In genomic region chr5:111519500-111520041, GRCm38 (mm10) we compare ENCODE assay signal across 9 mouse cellular contexts.
DNase-seq lines count a peak whose midpoint lies in the region; ATAC-seq lines count a peak whose summit lies in the region.
"Had no signal": no experiment of that assay in that cellular context is flagged by ENCODE, and none has a peak within 500 bp of the region (broad histone marks: within the 10 kb centered on the region; RNA-seq: fewer than 3 reads in every experiment).

No protein-coding gene starts in this region.

- 25% methylated on average over 7 of the region's 7 CpGs for WGBS in limb, embryonic 12.5 days
- 23% methylated on average over 7 of the region's 7 CpGs for WGBS in limb, embryonic 10.5 days
- WGBS in forebrain, embryonic 13.5 days, result 1% methylated on average over 7 of the region's 7 CpGs
- WGBS in hindbrain, embryonic 16.5 days, result 7% methylated on average over 7 of the region's 7 CpGs
- WGBS in neural tube, embryonic 13.5 days, result 2% methylated on average over 7 of the region's 7 CpGs

- H3K4me2 ChIP-seq in limb, embryonic 12.5 days, result no peak overlapping the region
- H3K4me2 ChIP-seq in forebrain, embryonic 13.5 days, result peak overlapping the region; percentile 15
- H3K4me2 ChIP-seq in hindbrain, embryonic 16.5 days (ENCODE audit: low read length), result no peak overlapping the region
- H3K4me2 ChIP-seq in neural tube, embryonic 13.5 days, result no peak overlapping the region
- H3K4me2 ChIP-seq: lung, embryonic 15.5 days had no signal

- H3K4me3 ChIP-seq in limb, embryonic 12.5 days (replicated peaks), result no peak overlapping the region
- no peak overlapping the region for H3K4me3 ChIP-seq in limb, embryonic 10.5 days
- no peak overlapping the region for H3K4me3 ChIP-seq in forebrain, embryonic 13.5 days
- no peak overlapping the region for H3K4me3 ChIP-seq in hindbrain, embryonic 16.5 days (ENCODE audit: low read length)
- H3K4me3 ChIP-seq in neural tube, embryonic 13.5 days, result no peak overlapping the region
- H3K4me3 ChIP-seq: lung, embryonic 15.5 days had no signal

- no peaks in the 10 kb centered on the region for H3K9me3 ChIP-seq in limb, embryonic 12.5 days
- no peaks in the 10 kb centered on the region for H3K9me3 ChIP-seq in limb, embryonic 10.5 days (replicated peaks)
- H3K9me3 ChIP-seq in forebrain, embryonic 13.5 days (replicated peaks), result no peaks in the 10 kb centered on the region
- no peaks in the 10 kb centered on the region for H3K9me3 ChIP-seq in hindbrain, embryonic 16.5 days (ENCODE audit: control insufficient read depth, low read length)
- H3K9me3 ChIP-seq in neural tube, embryonic 13.5 days, result no peaks in the 10 kb centered on the region
- H3K9me3 ChIP-seq: lung, embryonic 15.5 days had no signal

- no peak for DNase-seq in limb, embryonic 10.5 days (ENCODE audit: low spot score)
- no peak for DNase-seq in layer of hippocampus, postnatal 14 days (ENCODE audit: low spot score in 2 of 2)
- no peak for DNase-seq in thymus, postnatal 25 days
- no peak for DNase-seq in cerebellum, adult 11 months

- peaks cover 19% of the 10 kb centered on the region for H3K4me1 ChIP-seq in limb, embryonic 12.5 days (replicated peaks)
- H3K4me1 ChIP-seq in limb, embryonic 10.5 days, result peaks cover 29% of the 10 kb centered on the region
- H3K4me1 ChIP-seq in forebrain, embryonic 13.5 days, result peaks cover 38% of the 10 kb centered on the region
- peaks cover 16% of the 10 kb centered on the region for H3K4me1 ChIP-seq in hindbrain, embryonic 16.5 days (ENCODE audit: control insufficient read depth, insufficient read depth, low read depth, low read length)
- H3K4me1 ChIP-seq in neural tube, embryonic 13.5 days (replicated peaks), result peaks cover 36% of the 10 kb centered on the region

- H3K27me3 ChIP-seq in limb, embryonic 12.5 days, result no peaks in the 10 kb centered on the region
- H3K27me3 ChIP-seq in limb, embryonic 10.5 days (ENCODE audit: low read depth, poor library complexity, severe bottlenecking), result peaks cover 18% of the 10 kb centered on the region; the same call in 1 of the 2 replicates
- no peaks in the 10 kb centered on the region for H3K27me3 ChIP-seq in forebrain, embryonic 13.5 days
- no peaks in the 10 kb centered on the region for H3K27me3 ChIP-seq in hindbrain, embryonic 16.5 days (replicated peaks; ENCODE audit: control insufficient read depth, insufficient read depth, low read length)
- peaks cover 11% of the 10 kb centered on the region for H3K27me3 ChIP-seq in neural tube, embryonic 13.5 days
- H3K27me3 ChIP-seq: lung, embryonic 15.5 days had no signal

- no peaks in the 10 kb centered on the region for H3K36me3 ChIP-seq in limb, embryonic 12.5 days
- H3K36me3 ChIP-seq in limb, embryonic 10.5 days, result no peaks in the 10 kb centered on the region
- no peaks in the 10 kb centered on the region for H3K36me3 ChIP-seq in forebrain, embryonic 13.5 days (ENCODE audit: poor library complexity, severe bottlenecking)
- H3K36me3 ChIP-seq in hindbrain, embryonic 16.5 days (ENCODE audit: control insufficient read depth, insufficient read depth, low read length), result no peaks in the 10 kb centered on the region
- H3K36me3 ChIP-seq in neural tube, embryonic 13.5 days, result no peaks in the 10 kb centered on the region
- H3K36me3 ChIP-seq: lung, embryonic 15.5 days had no signal

- no peak for ATAC-seq in limb, embryonic 12.5 days (ENCODE audit: insufficient number of reproducible peaks, insufficient read depth, low FRiP score, low TSS enrichment, low read depth)
- peak; percentile 93 for ATAC-seq in forebrain, embryonic 13.5 days
- ATAC-seq in hindbrain, embryonic 16.5 days, result peak; percentile 85
- peak; percentile 82 for ATAC-seq in neural tube, embryonic 13.5 days (ENCODE audit: low read depth)

- H3K9ac ChIP-seq in limb, embryonic 12.5 days (replicated peaks), result 0 out of 2 replicates have a peak overlapping the region, but pooled peaks have one; percentile 18
- peak overlapping the region; percentile 49 for H3K9ac ChIP-seq in forebrain, embryonic 13.5 days
- H3K9ac ChIP-seq in hindbrain, embryonic 16.5 days (ENCODE audit: low read depth, low read length), result no peak overlapping the region; the same call in 1 of the 2 replicates
- peak overlapping the region; percentile 38 for H3K9ac ChIP-seq in neural tube, embryonic 13.5 days
- H3K9ac ChIP-seq: lung, embryonic 15.5 days had no signal

- no peak overlapping the region for H3K27ac ChIP-seq in limb, embryonic 12.5 days
- no peak overlapping the region for H3K27ac ChIP-seq in limb, embryonic 10.5 days
- H3K27ac ChIP-seq in forebrain, embryonic 13.5 days, result peak overlapping the region; percentile 96
- H3K27ac ChIP-seq in hindbrain, embryonic 16.5 days (ENCODE audit: low read depth, low read length), result peak overlapping the region; percentile 78
- peak overlapping the region; percentile 86 for H3K27ac ChIP-seq in neural tube, embryonic 13.5 days (replicated peaks)
- H3K27ac ChIP-seq: lung, embryonic 15.5 days had no signal

Comparison
In these comparisons a context has a peak if more than half of its experiments do, and no peak if none do; other contexts are left out.
1. H3K27ac ChIP-seq: peak in forebrain, embryonic 13.5 days (single experiment), hindbrain, embryonic 16.5 days (single experiment) and neural tube, embryonic 13.5 days (single experiment); none in limb, embryonic 12.5 days (single experiment) and limb, embryonic 10.5 days (single experiment).